Mouse (Mus musculus) left cerebral cortex, postnatal 36 days (tissue): ENCODE data around the gene Ifrd2. TPM values are rescaled to one million over a fixed set of nuclear protein-coding genes. Genes with fewer than 3 reads are reported as not detected.

ENCODE experiments used
- DNase-seq, 2 experiments: peaks; one replicate each; pipeline ENCODE4 v3.0.0; 2021 to 2022; ENCODE audit warnings: low spot score in 2 of 2, mixed read lengths in 1 of 2
- intact Hi-C: fragments of 180-260 bp; cut with DNase I; formaldehyde crosslinking; loops from one replicate; pipeline ENCODE4 v1.15.1; 2025
- total RNA-seq, 2 experiments: library from RNA; stranded (reverse); gene quantifications; 2 replicates each; pipeline ENCODE4 v1.2.3; 2021

The Ifrd2 gene
- total RNA-seq, 2 experiments from 2014 or later: 11.1 to 13.8 TPM

GRCm38 (mm10) chr9:107612191-107612944, 24.9 kb downstream of the Ifrd2 start:
- intact Hi-C loops: loop anchor here (2.0 kb wide), 1 partner anchor 20 kb away; no protein-coding TSS in a partner anchor
- peak; percentile 98 to 100 for DNase-seq

GRCm38 (mm10) chr9:107612945-107613569, 25.6 kb downstream of the Ifrd2 start:
- DNase-seq: no peak
- intact Hi-C loops: loop anchor here (2.0 kb wide), 1 partner anchor 20 kb away; no protein-coding TSS in a partner anchor

- no peak for DNase-seq
- intact Hi-C loops: no loop called here
Measured at GRCm38 (mm10) chr9:107615035-107615434, 27.6 kb downstream of the Ifrd2 start.

- DNase-seq: no peak
- intact Hi-C loops: no loop called here
Measured at GRCm38 (mm10) chr9:107617461-107617860, 30.0 kb downstream of the Ifrd2 start.

GRCm38 (mm10) chr9:107618098-107618497, 30.7 kb downstream of the Ifrd2 start:
- DNase-seq: no peak
- intact Hi-C loops: no loop called here

- no peak for DNase-seq
- intact Hi-C loops: no loop called here
Measured at GRCm38 (mm10) chr9:107618778-107619545, 31.5 kb downstream of the Ifrd2 start.

GRCm38 (mm10) chr9:107619546-107619879, 32.1 kb downstream of the Ifrd2 start:
- DNase-seq: no peak
- intact Hi-C loops: no loop called here

- DNase-seq: no peak
- intact Hi-C loops: no loop called here
Measured at GRCm38 (mm10) chr9:107620954-107621353, 33.5 kb downstream of the Ifrd2 start.

GRCm38 (mm10) chr9:107624539-107624938, 37.1 kb downstream of the Ifrd2 start:
- DNase-seq: no peak
- intact Hi-C loops: no loop called here

- no peak for DNase-seq
- intact Hi-C loops: no loop called here
Measured at GRCm38 (mm10) chr9:107624951-107625350, 37.5 kb downstream of the Ifrd2 start.

- DNase-seq: no peak
- intact Hi-C loops: loop anchor here (1.0 kb wide), 1 partner anchor 19 kb away; no protein-coding TSS in a partner anchor
Measured at GRCm38 (mm10) chr9:107625351-107626128, 38.1 kb downstream of the Ifrd2 start.

- intact Hi-C loops: loop anchor here (1.0 kb wide), 1 partner anchor 18 kb away; no protein-coding TSS in a partner anchor
- peak in 1 of 2 experiments; percentile 45 for DNase-seq
Measured at GRCm38 (mm10) chr9:107626158-107626843, 38.9 kb downstream of the Ifrd2 start.

- intact Hi-C loops: loop anchor here (1.0 kb wide), 1 partner anchor 17 kb away; no protein-coding TSS in a partner anchor
- DNase-seq: peak; percentile 64 to 73
Measured at GRCm38 (mm10) chr9:107626844-107627277, 39.4 kb downstream of the Ifrd2 start.

GRCm38 (mm10) chr9:107627387-107628255, 40.2 kb downstream of the Ifrd2 start:
- intact Hi-C loops: no loop called here
- no peak for DNase-seq

GRCm38 (mm10) chr9:107628721-107629410, 41.4 kb downstream of the Ifrd2 start:
- DNase-seq: no peak
- intact Hi-C loops: no loop called here

- intact Hi-C loops: no loop called here
- no peak for DNase-seq
Measured at GRCm38 (mm10) chr9:107629411-107629730, 41.9 kb downstream of the Ifrd2 start.

GRCm38 (mm10) chr9:107629901-107630425, 42.5 kb downstream of the Ifrd2 start:
- DNase-seq: no peak
- intact Hi-C loops: no loop called here
